8 mouse cellular contexts compared by ENCODE assay signal in the genomic region with DNA sequence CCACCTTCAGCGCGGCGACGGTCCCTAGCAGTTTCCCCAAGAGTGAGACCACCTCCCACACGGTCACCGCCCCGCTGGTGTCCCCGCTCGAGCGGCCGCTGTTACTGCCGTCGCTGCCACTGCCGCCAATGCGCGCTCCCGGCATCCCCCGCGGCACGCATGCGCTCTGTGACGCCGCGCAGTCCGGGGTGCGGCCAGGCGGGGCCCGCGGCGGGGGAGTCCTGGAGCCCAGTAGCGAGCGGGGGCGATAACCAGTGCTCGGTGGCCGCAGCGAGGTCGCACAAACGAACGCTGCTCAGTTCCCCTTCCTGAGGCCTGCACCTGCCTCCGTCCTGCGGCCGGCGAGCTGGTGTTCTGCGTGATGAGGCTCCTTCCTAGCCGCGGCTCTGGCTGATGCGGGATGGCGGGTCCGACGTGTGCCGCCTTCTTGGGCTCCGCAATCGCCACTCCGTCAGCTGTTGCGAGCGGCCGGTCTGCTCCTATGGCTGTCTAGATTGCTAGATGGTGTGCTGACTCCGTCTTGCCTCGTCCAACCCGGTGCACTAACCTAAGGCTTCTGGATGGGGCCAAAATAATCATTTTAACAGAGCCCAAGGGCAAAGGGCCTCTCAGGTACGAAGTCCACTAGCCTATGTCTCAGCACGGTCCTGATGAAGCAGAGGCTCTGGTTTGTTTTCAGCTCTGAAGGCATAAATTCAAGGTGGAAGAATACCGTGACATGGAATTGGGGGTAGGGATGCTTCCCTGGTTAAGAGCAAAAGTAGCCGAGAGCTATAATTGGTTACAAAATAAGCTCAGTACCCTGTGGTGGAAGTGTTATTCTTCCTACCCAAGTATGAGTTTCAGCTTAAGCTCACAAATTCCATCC. TPM values are rescaled to one million over a fixed set of nuclear protein-coding genes. Genes with fewer than 3 reads are reported as not detected.
DNase-seq lines count a peak whose midpoint lies in the region; ATAC-seq and TF ChIP-seq lines count a peak whose summit lies in the region.

No protein-coding gene starts in this region.

- peak overlapping the region; percentile 89 for H3K9ac ChIP-seq in hindbrain, embryonic 12.5 days

- peak overlapping the region; percentile 92 for H3K27ac ChIP-seq in hindbrain, embryonic 12.5 days

- H3K4me2 ChIP-seq in hindbrain, embryonic 12.5 days (replicated peaks): peak overlapping the region; percentile 83

- TF ChIP-seq CTCF in Patski (IDR thresholded peaks at IDR 0.05): no peak

- CTCF ChIA-PET in Patski (lab: Charles Lee): no interaction called here

- POLR2A ChIA-PET in Patski (lab: Charles Lee): interaction anchor here (0.5 to 1.5 kb wide), 7 partner anchors 9 to 1123 kb away, joined by 3 to 6 read pairs (median 3); partner anchors contain the start of gene Katna1

- in situ Hi-C loops in Patski (cut with MboI; ENCODE audit: low pct_unique_long_range_greater_than_20kb): no loop called here

- no peaks in the 10 kb centered on the region for H3K9me3 ChIP-seq in hindbrain, embryonic 12.5 days (replicated peaks)

- peaks cover 17% of the 10 kb centered on the region for H3K4me1 ChIP-seq in hindbrain, embryonic 12.5 days

- no peaks in the 10 kb centered on the region for H3K27me3 ChIP-seq in Patski
- H3K27me3 ChIP-seq in hindbrain, embryonic 12.5 days: no peaks in the 10 kb centered on the region

- peak overlapping the region; percentile 94 for H3K4me3 ChIP-seq in hindbrain, embryonic 12.5 days

- no peaks in the 10 kb centered on the region for H3K36me3 ChIP-seq in hindbrain, embryonic 12.5 days

- no peak for DNase-seq in Patski (ENCODE audit: low read depth, low spot score)
- peak; percentile 95 to 96 for DNase-seq in cerebellum, postnatal 10 days
- DNase-seq in frontal cortex, postnatal 10 days (ENCODE audit: low spot score in 2 of 2): peak; percentile 86 to 92
- peak; percentile 85 to 94 for DNase-seq in layer of hippocampus, postnatal 25 days (ENCODE audit: extremely low spot score in 1 of 2, low spot score in 1 of 2)
- peak; percentile 92 for DNase-seq in lung, postnatal 14 days
- DNase-seq in ovary, postnatal 36 days (ENCODE audit: low spot score): peak; percentile 92
- peak; percentile 92 for DNase-seq in thymus, postnatal 14 days

- under 1% methylated on average over 63 of the region's 64 CpGs for WGBS in hindbrain, embryonic 12.5 days

- ATAC-seq in Patski: peak; percentile 87
- ATAC-seq in hindbrain, embryonic 12.5 days (ENCODE audit: low FRiP score): peak; percentile 95

RNA-seq across cellular contexts. Expression of gene Nup43, which starts 3.9 kb away (rescaled TPM):
- polyA plus RNA-seq in Patski (2021): 21.9 TPM
- polyA plus RNA-seq in hindbrain, embryonic 12.5 days (2016; fragmentation: Nextera tagmentation; extraction: Ambion mirVana): 40.6 and 42.2 TPM in 2 replicates
- total RNA-seq in layer of hippocampus, postnatal 25 days (2021): 1 to 10 TPM; 5.6 to 6.1 TPM

RNA-seq across cellular contexts. Expression of gene Pcmt1, which starts 17.5 kb away (rescaled TPM):
- 66.8 TPM for polyA plus RNA-seq in Patski (2021)
- 136 and 137 TPM in 2 replicates for polyA plus RNA-seq in hindbrain, embryonic 12.5 days (2016; fragmentation: Nextera tagmentation; extraction: Ambion mirVana)
- total RNA-seq in layer of hippocampus, postnatal 25 days (2021): 100 to 1,000 TPM; 148 to 161 TPM

RNA-seq across cellular contexts. Expression of gene Lats1, which starts 17.6 kb away (rescaled TPM):
- 26.4 TPM for polyA plus RNA-seq in Patski (2021)
- polyA plus RNA-seq in hindbrain, embryonic 12.5 days (2016; fragmentation: Nextera tagmentation; extraction: Ambion mirVana): 16.4 and 17.0 TPM in 2 replicates
- total RNA-seq in layer of hippocampus, postnatal 25 days (2021): 10 to 100 TPM; 34.6 to 40.2 TPM
